Mouse (Mus musculus): Measurements from ENCODE around the gene Gsdmc4. TPM values are rescaled to one million over a fixed set of nuclear protein-coding genes. Genes with fewer than 3 reads are reported as not detected.
"Not testable (repeated sequence)": the region's sequence is repeated elsewhere in the genome, so short reads cannot be mapped to it uniquely, and the experiment has no call there.

The Gsdmc4 gene
- polyA plus RNA-seq (2017; shearing (Covaris generic)): under 1 TPM in 1 of 2 experiments, not detected in 1; 0.21 TPM

DNA sequence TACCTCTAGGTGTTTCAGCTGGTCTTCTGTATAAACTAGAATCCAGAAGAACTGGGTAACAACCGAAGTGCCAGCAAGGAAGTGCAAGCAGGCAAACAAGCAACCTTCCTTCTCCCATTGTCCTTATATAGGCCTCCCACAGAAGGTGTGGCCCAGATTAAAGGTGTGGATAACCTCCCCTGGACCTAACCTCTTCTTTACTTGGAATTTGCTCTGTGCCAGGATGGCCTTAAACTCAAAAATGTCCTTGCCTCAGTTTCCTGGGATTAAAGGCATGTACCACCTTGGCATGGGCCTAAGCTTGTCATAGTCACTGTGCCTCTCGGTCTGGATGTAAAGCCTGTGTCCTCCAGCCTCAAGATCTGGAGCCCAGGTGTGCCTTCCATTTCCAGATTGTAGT, at the start of gene Gsdmc4:
TSS of gene Gsdmc4 (minus strand) at position 101 of the 400 bp plus-strand sequence.
- not testable (repeated sequence) for ATAC-seq

DNA sequence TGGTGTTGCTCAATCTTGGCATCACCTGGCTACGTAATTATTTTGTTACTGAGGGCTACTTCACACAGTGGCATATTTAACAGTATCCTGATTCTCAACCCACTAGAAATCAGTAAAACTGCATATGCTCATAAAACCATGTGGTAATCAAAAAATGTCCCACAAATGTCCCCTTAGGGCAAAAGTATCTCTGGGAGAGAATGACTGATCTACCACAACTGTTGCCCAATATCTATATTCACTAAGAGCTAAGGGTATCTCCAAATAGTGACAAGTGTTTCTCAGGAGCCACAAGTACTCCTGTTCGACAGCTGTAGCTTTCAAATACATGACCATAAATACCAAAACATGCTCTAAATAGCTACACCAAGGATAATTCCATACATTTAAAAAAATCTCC, 48.4 kb upstream of the Gsdmc4 start:
- no peak for ATAC-seq

DNA sequence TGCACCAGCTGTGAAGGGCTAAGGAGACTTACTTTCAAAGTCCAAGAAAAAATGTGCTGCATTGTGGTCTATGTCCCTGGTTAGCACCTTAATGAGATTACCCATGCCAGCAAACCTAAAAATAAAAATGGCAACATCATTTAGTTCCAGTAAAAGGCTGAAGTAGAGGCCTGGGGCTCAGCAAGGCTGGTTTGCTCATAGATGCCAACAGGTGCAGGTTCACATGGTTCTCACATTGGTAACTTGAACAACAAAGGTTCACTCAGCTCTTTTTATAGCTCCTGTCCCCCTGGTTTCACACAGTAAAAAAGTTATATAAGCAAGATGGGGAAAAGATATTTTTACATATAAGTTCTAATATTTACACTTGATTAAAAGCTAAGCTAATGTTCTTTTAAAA, 45.5 kb upstream of the Gsdmc4 start:
- no peak for ATAC-seq

DNA sequence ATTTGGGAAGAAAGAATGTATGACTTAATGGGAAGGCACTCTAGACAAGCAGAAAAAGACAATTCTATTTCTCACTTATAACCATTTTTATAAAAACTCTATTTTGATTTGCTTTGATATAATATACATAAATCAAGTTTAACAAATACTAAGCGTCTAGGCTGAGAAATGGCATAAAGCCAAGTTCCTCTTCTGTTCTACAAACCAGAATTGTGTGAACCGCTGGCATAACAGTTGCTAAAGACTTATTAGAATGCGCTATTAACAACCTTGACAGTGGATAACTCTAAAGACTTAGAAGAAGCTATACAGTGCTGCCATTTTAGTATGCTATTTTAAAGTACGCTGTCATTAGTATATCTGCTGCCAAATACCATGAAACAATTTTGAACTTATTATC, 41.2 kb upstream of the Gsdmc4 start:
- no peak for ATAC-seq

DNA sequence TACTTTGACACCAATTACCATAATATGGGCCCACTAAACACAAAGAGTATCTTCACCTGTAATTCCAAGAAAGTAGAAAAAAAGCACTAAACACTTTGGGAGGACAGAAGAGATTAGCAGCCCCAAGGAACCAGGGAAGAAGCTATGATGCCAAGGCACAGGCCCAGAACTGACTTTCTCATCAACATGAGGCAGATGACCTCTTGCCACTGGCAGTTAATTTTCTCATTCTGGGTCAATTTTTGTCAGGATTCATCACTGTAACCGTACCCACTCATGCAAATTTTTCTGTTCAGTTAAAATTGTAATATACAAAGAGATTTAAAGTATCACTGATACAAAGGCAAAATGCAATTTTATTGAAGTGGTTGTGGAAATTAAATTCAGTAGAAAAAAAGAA, 29.1 kb upstream of the Gsdmc4 start:
- ATAC-seq: no peak

DNA sequence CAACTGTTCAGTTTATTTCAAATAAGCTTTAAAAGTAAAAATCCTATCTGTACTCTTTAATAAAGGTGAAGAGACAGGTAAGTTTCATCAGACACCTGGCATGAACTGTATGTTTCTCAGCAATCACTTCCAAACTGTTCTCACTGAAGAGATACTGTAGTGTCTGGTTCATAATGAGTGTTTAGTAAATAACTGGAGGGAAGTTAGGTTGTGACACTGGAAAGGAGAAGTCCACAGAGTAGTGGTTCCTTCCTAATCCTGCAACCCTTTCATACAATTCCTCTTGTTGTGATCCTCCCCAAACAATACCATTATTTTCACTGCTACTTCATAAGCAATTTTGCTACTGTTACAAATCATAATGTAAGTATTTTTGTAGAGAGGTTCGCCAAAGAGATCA, 20.6 kb upstream of the Gsdmc4 start:
- ATAC-seq: no peak

DNA sequence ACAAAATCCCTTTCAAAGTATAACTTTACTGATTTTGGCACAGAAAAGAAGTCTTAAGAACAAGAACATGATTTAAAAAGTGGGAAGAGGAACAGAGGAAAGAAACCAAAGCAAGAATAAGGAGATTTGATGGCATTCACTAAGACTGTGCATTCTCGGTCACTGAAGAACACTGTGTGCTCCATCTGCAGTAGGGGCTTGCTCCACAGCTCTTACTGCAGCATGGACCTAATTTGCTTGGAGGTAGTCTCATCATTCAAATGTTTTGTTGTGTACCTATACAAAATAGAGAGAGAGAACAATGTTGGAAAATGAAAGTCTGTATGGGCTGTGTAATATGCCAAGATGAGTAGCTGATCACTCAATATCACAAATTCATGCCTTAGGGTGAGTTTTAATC, 19.3 kb upstream of the Gsdmc4 start:
- no peak for ATAC-seq

DNA sequence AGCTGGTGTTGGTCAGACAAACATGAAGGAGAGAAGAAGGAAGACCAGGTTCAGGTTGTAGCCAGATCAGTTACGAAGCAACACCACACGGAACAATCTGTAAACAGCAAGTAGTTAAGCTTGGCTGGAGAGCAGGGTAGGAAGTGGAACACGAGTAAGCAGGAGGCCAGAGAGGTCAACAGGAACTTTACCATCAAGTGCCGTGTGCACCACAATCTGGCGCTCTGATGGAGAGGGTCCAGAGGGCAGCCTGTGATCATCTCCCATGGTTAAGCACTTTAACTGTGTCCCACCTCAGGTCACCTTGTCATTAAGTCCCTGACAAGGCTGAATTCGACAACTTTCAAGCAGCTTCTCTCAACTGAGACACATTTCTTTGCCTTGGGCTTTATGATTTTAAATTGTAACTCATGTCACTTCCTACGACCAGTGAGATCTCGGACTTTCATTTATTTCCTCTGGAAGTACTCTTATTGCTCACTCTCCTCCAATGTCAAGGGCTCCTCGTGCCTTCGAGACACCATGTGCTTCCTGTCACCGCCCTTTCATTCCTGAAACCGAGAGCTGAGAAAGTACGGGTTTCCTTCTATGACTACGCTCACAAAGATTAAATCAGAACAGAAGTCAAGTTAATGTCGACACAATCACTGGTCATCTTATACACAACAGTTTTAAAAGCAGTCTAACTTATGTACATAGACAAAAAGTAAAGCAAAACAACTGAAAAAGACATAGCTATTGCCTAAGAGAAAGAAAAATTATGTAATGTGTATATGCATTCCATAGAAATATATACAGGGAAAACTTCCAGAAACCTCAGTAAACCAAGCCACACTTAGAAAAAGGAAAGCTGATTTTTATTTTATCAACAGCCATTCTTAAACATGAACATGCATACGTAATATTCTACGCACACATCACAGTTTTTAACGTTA, 18.3 kb upstream of the Gsdmc4 start:
- no peak for ATAC-seq

DNA sequence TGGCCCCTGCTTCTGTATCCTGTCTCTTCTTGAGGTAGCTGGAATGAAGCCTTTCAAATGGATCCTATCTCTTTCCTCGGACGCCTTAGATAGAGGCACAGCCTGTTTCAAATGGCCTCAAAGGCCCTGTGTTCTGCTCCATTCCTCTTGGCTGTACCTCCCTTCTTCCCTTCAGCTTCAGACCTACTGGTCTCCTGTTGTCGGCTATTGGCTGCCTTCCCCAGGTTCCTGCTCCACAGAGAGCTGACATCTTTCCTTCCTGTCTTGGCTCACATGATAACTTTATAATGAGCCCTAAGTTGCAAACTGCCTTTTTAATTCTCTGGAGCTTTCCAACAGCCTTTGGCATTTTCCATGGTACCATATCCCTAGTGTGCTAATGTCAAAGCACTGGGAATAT, 14.1 kb upstream of the Gsdmc4 start:
- no peak for ATAC-seq

DNA sequence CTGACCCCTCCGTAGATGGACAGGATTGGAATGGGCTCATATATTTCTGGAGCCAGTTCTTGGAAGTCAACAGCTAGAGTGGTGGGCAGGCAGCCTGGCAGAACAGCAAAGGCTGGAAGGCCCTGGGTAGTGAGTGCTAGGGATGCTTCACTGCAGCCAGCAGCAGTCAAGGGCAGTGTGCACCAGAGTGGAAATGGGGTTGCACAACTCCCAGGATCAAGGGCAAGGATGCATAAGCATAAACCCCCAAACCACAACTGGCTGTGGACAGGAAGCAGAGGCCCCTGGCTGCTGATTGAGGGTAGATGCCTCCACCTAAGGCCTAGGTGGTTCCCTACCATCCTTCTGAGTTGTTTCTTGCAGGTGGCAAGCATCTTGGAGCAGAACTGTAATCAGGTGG, 12.4 kb upstream of the Gsdmc4 start:
- ATAC-seq: no peak

DNA sequence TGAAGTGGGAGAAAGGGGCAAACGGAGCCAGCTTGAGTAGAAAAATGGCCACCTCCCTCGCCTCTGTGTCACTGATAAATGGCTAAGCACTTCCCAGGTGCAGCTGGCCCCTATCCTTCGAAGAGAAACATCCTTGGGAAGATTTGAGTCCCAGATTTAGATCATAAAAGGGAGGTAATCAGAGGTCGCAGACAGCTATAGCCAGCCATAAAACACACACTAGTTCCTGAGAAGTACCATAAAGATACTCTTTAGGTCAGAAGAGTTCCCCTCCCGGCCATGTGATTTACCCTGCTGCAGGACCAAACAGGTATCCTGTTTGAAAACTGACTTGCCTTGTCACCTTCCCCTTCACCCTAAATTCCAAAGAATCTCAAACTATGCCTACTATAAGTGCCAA, 9.5 kb upstream of the Gsdmc4 start:
- not testable (repeated sequence) for ATAC-seq

DNA sequence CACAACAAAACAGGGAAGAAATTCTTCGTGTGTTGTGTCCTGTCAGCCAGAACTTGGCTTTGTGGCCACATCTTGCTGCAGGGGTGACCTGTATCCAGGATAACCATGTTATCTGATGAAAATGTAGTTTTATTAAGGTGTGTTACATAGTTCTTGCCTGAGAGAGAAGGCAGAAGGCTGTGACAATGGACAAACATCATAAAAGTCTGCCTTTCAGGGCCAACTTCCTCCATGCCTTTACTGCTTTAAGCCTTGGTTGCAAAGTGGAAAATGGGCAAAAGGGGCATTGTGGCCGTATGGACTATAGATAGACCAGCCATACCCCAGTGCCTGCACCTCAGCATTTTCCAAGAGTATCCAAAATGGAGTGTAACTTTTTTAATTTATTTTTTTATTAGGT, 7.6 kb upstream of the Gsdmc4 start:
- not testable (repeated sequence) for ATAC-seq

DNA sequence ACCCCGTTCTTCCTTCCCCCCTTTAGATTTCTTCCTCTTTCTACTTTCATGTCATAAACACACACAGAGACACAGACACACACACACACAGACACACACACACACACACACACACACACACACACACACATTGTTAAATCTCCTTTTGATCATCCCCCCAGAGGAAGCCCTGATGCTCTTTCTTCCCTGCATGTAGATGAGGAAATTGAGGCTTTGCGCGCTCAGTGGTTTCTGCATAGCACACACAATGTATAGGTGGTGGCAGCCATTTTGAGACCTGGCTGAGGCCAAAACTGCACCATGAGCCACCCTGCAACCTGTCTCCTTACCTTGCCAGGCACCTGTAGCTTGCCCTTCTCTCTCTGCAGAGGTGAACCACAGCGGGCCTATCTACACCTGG, 4.5 kb upstream of the Gsdmc4 start:
- ATAC-seq: not testable (repeated sequence)

DNA sequence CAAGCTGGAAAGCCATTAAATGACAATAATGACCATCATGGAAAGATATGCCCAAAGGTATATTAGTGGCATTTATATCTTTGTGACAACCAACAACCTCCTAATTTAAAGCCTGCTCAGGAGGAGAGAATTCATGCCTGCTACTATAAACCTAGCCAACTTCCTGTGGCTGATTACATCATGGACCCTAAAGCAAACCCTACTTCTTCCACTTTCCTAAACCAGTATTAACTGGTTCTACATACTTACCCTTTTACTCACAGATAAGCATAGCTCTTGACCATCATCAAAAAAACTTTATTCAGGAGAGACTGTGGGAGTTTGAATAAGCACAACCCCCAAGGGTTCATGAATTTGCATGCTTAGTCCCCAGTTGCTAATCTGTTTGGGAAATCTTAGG, 2.2 kb downstream of the Gsdmc4 start:
- not testable (repeated sequence) for ATAC-seq

DNA sequence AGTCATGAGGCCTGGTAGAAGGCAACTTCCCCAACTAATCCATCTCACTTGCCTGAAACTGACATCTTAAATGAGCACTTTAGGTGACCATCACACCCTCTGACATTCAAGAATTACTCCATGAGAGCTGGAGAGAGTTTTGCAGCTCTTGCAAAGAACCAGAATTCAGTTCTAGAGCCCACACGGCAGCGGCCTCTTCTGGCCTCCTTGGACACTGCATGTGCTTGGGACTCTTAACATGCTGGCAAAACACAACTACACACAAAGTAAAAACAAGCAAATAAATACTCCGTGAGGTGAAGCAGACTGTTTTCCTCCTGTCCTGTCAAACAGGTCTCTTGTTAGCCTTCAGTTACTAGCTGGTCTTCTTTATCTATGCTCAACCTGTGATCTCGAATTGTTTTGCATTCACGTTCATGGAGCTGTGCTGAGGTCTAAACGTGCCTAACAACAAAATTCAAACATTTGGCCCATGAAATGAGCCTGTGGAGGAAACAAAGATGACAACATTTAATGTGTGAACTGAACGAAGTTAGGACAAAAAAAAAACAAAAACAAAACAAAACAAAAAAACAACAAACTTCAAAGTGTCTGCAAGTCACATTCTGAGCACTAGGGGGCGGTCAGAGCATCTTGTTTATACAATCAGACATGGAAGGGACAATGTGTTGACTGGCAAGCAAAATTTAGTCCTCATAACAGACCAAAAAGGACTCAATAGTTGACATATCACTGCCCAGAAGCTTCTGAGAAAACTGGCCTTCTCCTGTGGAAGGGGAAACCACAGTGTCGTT, 16.3 kb downstream of the Gsdmc4 start:
- peak; percentile 68 for ATAC-seq

DNA sequence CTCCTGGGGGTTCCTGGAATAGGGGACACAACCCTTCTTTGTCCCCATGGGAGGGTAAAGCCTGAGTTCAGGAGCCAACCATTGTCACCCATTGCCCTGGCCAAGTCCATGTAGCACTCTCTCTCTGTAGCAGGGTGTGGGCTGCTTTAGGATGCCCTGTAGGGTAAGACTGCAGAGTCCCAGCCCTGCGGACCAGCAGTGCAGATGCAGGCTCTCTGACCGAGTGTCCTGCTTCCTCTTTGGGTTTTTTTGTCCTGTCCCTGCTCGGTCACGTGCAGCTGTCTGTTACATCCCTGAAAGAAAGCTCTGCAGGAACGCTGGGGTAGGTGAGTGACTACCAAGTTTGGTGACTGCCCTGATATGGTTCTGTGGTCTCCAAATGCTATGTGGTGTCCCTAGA, 23.7 kb downstream of the Gsdmc4 start:
- not testable (repeated sequence) for ATAC-seq

DNA sequence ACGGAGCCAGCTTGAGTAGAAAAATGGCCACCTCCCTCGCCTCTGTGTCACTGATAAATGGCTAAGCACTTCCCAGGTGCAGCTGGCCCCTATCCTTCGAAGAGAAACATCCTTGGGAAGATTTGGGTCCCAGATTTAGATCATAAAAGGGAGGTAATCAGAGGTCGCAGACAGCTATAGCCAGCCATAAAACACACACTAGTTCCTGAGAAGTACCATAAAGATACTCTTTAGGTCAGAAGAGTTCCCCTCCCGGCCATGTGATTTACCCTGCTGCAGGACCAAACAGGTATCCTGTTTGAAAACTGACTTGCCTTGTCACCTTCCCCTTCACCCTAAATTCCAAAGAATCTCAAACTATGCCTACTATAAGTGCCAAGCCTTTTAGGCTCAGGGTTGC, 24.1 kb downstream of the Gsdmc4 start:
- ATAC-seq: not testable (repeated sequence)

DNA sequence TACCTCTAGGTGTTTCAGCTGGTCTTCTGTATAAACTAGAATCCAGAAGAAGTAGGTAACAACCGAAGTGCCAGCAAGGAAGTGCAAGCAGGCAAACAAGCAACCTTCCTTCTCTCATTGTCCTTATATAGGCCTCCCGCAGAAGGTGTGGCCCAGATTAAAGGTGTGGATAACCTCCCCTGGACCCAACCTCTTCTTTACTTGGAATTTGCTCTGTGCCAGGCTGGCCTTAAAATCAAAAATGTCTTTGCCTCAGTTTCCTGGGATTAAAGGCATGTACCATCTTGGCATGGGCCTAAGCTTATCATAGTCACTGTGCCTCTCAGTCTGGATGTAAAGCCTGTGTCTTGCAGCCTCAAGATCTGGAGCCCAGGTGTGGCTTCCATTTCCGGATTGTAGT, 33.6 kb downstream of the Gsdmc4 start, which contains the start of gene Gsdmc3:
TSS of gene Gsdmc3 (minus strand) at position 101 of the 400 bp plus-strand sequence.
- not testable (repeated sequence) for ATAC-seq

DNA sequence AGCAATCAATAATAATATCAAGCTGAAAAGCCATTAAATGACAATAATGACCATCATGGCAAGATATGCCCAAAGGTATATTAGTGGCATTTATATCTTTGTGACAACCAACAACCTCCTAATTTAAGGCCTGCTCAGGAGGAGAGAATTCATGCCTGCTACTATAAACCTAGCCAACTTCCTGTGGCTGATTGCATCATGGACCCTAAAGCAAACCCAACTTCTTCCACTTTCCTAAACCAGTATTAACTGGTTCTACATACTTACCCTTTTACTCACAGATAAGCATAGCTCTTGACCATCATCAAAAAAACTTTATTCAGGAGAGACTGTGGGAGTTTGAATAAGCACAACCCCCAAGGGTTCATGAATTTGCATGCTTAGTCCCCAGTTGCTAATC, 35.9 kb downstream of the Gsdmc4 start:
- not testable (repeated sequence) for ATAC-seq

DNA sequence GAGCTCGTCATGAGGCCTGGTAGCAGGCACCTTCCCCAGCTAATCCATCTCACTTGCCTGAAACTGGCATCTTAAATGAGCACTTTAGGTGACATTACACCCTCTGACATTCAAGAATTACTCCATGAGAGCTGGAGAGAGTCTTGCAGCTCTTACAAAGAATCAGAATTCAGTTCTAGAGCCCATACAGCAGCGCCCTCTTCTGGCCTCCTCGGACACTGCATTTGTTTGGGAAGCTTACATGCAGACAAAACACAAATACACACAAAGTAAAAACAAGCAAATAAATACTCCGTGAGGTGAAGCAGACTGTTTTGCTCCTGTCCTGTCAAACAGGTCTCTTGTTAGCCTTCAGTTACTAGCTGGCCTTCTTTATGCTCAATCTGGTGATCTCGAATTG, 50.1 kb downstream of the Gsdmc4 start:
- not testable (repeated sequence) for ATAC-seq

Measured in activated CD4-positive, CD25-positive, alpha-beta regulatory T cell, adult 4 months (primary cell).